In genomic region chr7:98656531-98657221, GRCm38 (mm10) we compare ENCODE assay signal across 8 mouse cellular contexts. TPM values are rescaled to one million over a fixed set of nuclear protein-coding genes. Genes with fewer than 3 reads are reported as not detected.
DNase-seq lines count a peak whose midpoint lies in the region; ATAC-seq and TF ChIP-seq lines count a peak whose summit lies in the region.

Emsy (minus strand) TSS chr7:98656783.

- peak; percentile 83 to 89 for DNase-seq in CD8-positive naive resting alpha-beta T cell, adult 2 months (ENCODE audit: low read depth in 2 of 2, low spot score in 2 of 2)
- peak; percentile 87 for DNase-seq in c-Kit-positive CD71-negative TER-119-negative erythroid progenitor cells, embryonic 14.5 days (ENCODE audit: low read depth)
- peak; percentile 97 for DNase-seq in forebrain, embryonic 10.5 days (ENCODE audit: extremely low spot score, low spot score)
- DNase-seq in kidney, postnatal 25 days: peak; percentile 94 to 98
- peak; percentile 93 to 94 (median 94) for DNase-seq in liver, embryonic 14.5 days (ENCODE audit: low read depth in 3 of 3, low spot score in 3 of 3)
- DNase-seq in neural tube, embryonic 11.5 days (ENCODE audit: low spot score): peak; percentile 96
- DNase-seq in stomach, postnatal 0 days (ENCODE audit: low spot score): peak; percentile 94

- no peaks in the 10 kb centered on the region for H3K9me3 ChIP-seq in forebrain, embryonic 10.5 days
- no peaks in the 10 kb centered on the region for H3K9me3 ChIP-seq in heart, embryonic 15.5 days (replicated peaks)
- H3K9me3 ChIP-seq in liver, embryonic 14.5 days (ENCODE audit: control insufficient read depth, low read length): no peaks in the 10 kb centered on the region
- H3K9me3 ChIP-seq in neural tube, embryonic 11.5 days (ENCODE audit: control insufficient read depth, low read length): no peaks in the 10 kb centered on the region
- no peaks in the 10 kb centered on the region for H3K9me3 ChIP-seq in stomach, postnatal 0 days (ENCODE audit: control insufficient read depth, low read length)

- peaks cover 28% of the 10 kb centered on the region for H3K4me1 ChIP-seq in forebrain, embryonic 10.5 days
- H3K4me1 ChIP-seq in heart, embryonic 15.5 days (replicated peaks): peaks cover 18% of the 10 kb centered on the region
- H3K4me1 ChIP-seq in liver, embryonic 14.5 days (replicated peaks; ENCODE audit: control insufficient read depth in 2 of 2, insufficient read depth in 2 of 2, low read length in 1 of 2): peaks cover 15 to 16% of the 10 kb centered on the region in 2 experiments
- peaks cover 15% of the 10 kb centered on the region; the same call in 1 of the 2 replicates for H3K4me1 ChIP-seq in neural tube, embryonic 11.5 days (ENCODE audit: control insufficient read depth, insufficient read depth, low read length)
- 0 out of 2 replicates have a peak, but pooled peaks cover 5% of the 10 kb centered on the region for H3K4me1 ChIP-seq in stomach, postnatal 0 days (replicated peaks; ENCODE audit: control insufficient read depth, insufficient read depth)

- H3K27ac ChIP-seq in forebrain, embryonic 10.5 days: peak within 1 kb of the TSS; percentile 96
- H3K27ac ChIP-seq in heart, embryonic 15.5 days: peak within 1 kb of the TSS; percentile 97
- H3K27ac ChIP-seq in liver, embryonic 14.5 days: peak within 1 kb of the TSS; percentile 88
- peak within 1 kb of the TSS; percentile 92 for H3K27ac ChIP-seq in neural tube, embryonic 11.5 days (ENCODE audit: low read depth, low read length)
- H3K27ac ChIP-seq in stomach, postnatal 0 days (replicated peaks): peak within 1 kb of the TSS; percentile 95

- H3K9ac ChIP-seq in heart, embryonic 15.5 days: peak within 1 kb of the TSS; percentile 83
- H3K9ac ChIP-seq in liver, embryonic 14.5 days (replicated peaks): peak within 1 kb of the TSS; percentile 88
- H3K9ac ChIP-seq in neural tube, embryonic 11.5 days (ENCODE audit: low read length): peak within 1 kb of the TSS; percentile 95
- peak within 1 kb of the TSS; percentile 84 for H3K9ac ChIP-seq in stomach, postnatal 0 days (ENCODE audit: low read length)

- TF ChIP-seq EP300 in liver, embryonic 14.5 days (IDR thresholded peaks at IDR 0.05; ENCODE audit: low read depth): no peak; the same call in none of the 2 replicates
- TF ChIP-seq EP300 in stomach, postnatal 0 days (optimal IDR thresholded peaks at IDR 0.05): no peak

- under 1% methylated on average over 42 of the region's 42 CpGs for WGBS in forebrain, embryonic 10.5 days
- under 1% methylated on average over 42 of the region's 42 CpGs for WGBS in heart, embryonic 15.5 days
- WGBS in liver, embryonic 14.5 days (ENCODE audit: insufficient replicate concordance): under 1% methylated on average over 42 of the region's 42 CpGs
- WGBS in neural tube, embryonic 11.5 days: under 1% methylated on average over 42 of the region's 42 CpGs
- under 1% methylated on average over 42 of the region's 42 CpGs for WGBS in stomach, postnatal 0 days

- no peaks in the 10 kb centered on the region for H3K27me3 ChIP-seq in forebrain, embryonic 10.5 days (ENCODE audit: poor library complexity, severe bottlenecking)
- no peaks in the 10 kb centered on the region for H3K27me3 ChIP-seq in heart, embryonic 15.5 days
- no peaks in the 10 kb centered on the region for H3K27me3 ChIP-seq in liver, embryonic 14.5 days (ENCODE audit: control insufficient read depth, insufficient read depth, low read length)
- no peaks in the 10 kb centered on the region for H3K27me3 ChIP-seq in neural tube, embryonic 11.5 days (ENCODE audit: control insufficient read depth, insufficient read depth, low read length)
- H3K27me3 ChIP-seq in stomach, postnatal 0 days (ENCODE audit: control insufficient read depth, insufficient read depth, low read length): no peaks in the 10 kb centered on the region

- ATAC-seq in heart, embryonic 15.5 days (replicated peaks; ENCODE audit: insufficient number of reproducible peaks, insufficient read depth, low FRiP score, low read depth): peak; percentile 96
- peak; percentile 94 for ATAC-seq in liver, embryonic 14.5 days (ENCODE audit: insufficient read depth)
- peak; percentile 95 for ATAC-seq in neural tube, embryonic 11.5 days (ENCODE audit: insufficient read depth, low FRiP score, low TSS enrichment)
- ATAC-seq in stomach, postnatal 0 days (ENCODE audit: low FRiP score, low TSS enrichment): peak; percentile 98

- TF ChIP-seq CTCF in liver, embryonic 14.5 days (IDR thresholded peaks at IDR 0.05; ENCODE audit: low read depth): no peak
- TF ChIP-seq CTCF in stomach, postnatal 0 days (IDR thresholded peaks at IDR 0.05; ENCODE audit: low read depth): no peak

- peak within 1 kb of the TSS; percentile 73 for H3K4me2 ChIP-seq in heart, embryonic 15.5 days
- peak within 1 kb of the TSS; percentile 97 for H3K4me2 ChIP-seq in liver, embryonic 14.5 days (ENCODE audit: low read depth)
- H3K4me2 ChIP-seq in neural tube, embryonic 11.5 days (ENCODE audit: low read depth): peak within 1 kb of the TSS; percentile 76
- peak within 1 kb of the TSS; percentile 82 for H3K4me2 ChIP-seq in stomach, postnatal 0 days (replicated peaks; ENCODE audit: low read depth)

- H3K4me3 ChIP-seq in forebrain, embryonic 10.5 days: peak within 1 kb of the TSS; percentile 71
- H3K4me3 ChIP-seq in heart, embryonic 15.5 days: peak within 1 kb of the TSS; percentile 87
- H3K4me3 ChIP-seq in liver, embryonic 14.5 days (ENCODE audit: insufficient read depth in 1 of 2, low read depth in 2 of 2, low read length in 2 of 2): peak within 1 kb of the TSS; percentile 95 to 99
- H3K4me3 ChIP-seq in neural tube, embryonic 11.5 days (ENCODE audit: low read depth, low read length): peak within 1 kb of the TSS; percentile 95
- H3K4me3 ChIP-seq in stomach, postnatal 0 days (ENCODE audit: low read depth, low read length): peak within 1 kb of the TSS; percentile 83

- peaks cover 61% of the 10 kb centered on the region for H3K36me3 ChIP-seq in forebrain, embryonic 10.5 days (replicated peaks)
- peaks cover 18% of the 10 kb centered on the region; the same call in 1 of the 2 replicates for H3K36me3 ChIP-seq in heart, embryonic 15.5 days
- peaks cover 18% of the 10 kb centered on the region for H3K36me3 ChIP-seq in liver, embryonic 14.5 days (replicated peaks; ENCODE audit: control insufficient read depth, insufficient read depth, low read depth)
- no peaks in the 10 kb centered on the region for H3K36me3 ChIP-seq in neural tube, embryonic 11.5 days (ENCODE audit: control insufficient read depth, insufficient read depth, low read length)
- H3K36me3 ChIP-seq in stomach, postnatal 0 days (ENCODE audit: control insufficient read depth, insufficient read depth, low read length): no peaks in the 10 kb centered on the region; the same call in 1 of the 2 replicates

RNA-seq across cellular contexts. Expression of gene Emsy, which starts in this region (rescaled TPM):
- 40.6 and 43.0 TPM in 2 replicates for polyA plus RNA-seq in forebrain, embryonic 10.5 days (2016; fragmentation: Nextera tagmentation; extraction: Ambion mirVana)
- 20.2 and 23.1 TPM in 2 replicates for polyA plus RNA-seq in heart, embryonic 15.5 days (2015; fragmentation: Nextera tagmentation; extraction: Ambion mirVana)
- 8.0 and 8.6 TPM in 2 replicates for polyA plus RNA-seq in liver, embryonic 14.5 days (2012; rRNA removed)
- 7.5 and 8.0 TPM in 2 replicates for polyA plus RNA-seq in liver, embryonic 14.5 days (2014; fragmentation: Nextera tagmentation; extraction: Ambion mirVana)
- 60.2 and 63.7 TPM in 2 replicates for polyA plus RNA-seq in neural tube, embryonic 11.5 days (2014; fragmentation: Nextera tagmentation; extraction: Ambion mirVana)
- 5.0 and 6.3 TPM in 2 replicates for polyA plus RNA-seq in stomach, postnatal 0 days (2015; fragmentation: Nextera tagmentation; extraction: Ambion mirVana)

Comparison
In these comparisons a context has a peak if more than half of its experiments do, and no peak if none do; other contexts are left out.
1. Peak in every context shown above with its lines: DNase-seq, ATAC-seq, H3K4me3 ChIP-seq and H3K27ac ChIP-seq.